Mouse (Mus musculus): ENCODE results near the gene Nectin4. TPM values are rescaled to one million over a fixed set of nuclear protein-coding genes. Genes with fewer than 3 reads are reported as not detected.

The Nectin4 gene
- polyA plus RNA-seq, 1 experiment from 2014 or later = 3.1 TPM

DNA sequence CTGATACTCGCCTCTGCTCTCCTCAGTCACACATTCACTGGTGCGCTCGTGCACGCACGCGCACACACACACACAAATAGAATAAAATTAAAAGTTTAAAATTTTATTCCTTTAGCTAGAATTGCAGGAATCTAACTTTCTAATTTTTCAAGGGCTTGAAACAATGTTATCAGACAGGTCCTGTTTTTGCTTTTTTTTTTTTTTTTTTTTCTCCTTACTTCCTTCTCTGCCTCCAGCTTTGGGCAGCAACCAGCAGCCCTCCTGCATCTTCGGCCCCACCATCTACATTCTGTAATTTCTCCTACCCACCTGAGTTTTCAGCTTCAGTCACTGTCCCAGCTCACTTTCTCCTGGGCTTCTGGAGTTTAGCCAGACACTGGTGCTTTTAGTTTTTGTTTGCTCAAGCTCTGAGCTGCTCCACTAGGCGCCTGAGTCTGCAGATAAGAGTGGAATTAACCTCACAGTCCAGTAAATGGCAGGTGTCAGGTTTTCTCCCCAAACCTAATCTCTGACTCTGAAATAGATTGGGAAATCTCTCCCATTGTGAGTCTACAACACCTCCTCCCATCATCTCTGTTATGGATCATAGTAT is 52.7 kb downstream of the Nectin4 start:
- H3K9ac ChIP-seq (ENCODE audit: low read length) = no peak overlapping the region
- no peaks in the 10 kb centered on the region for H3K27me3 ChIP-seq (ENCODE audit: control insufficient read depth, insufficient read depth, low read length)
- 87% methylated on average over 8 of the region's 8 CpGs for WGBS
- H3K9me3 ChIP-seq (ENCODE audit: control insufficient read depth, low read length) = no peaks in the 10 kb centered on the region
- no peak overlapping the region for H3K4me3 ChIP-seq (ENCODE audit: low read depth, low read length)
- peaks cover 7% of the 10 kb centered on the region; the same call in 1 of the 2 replicates for H3K36me3 ChIP-seq (ENCODE audit: control insufficient read depth, insufficient read depth, low read length)
- DNase-seq (ENCODE audit: low spot score) (no peak), ATAC-seq (ENCODE audit: insufficient number of reproducible peaks, low FRiP score, low TSS enrichment, low read depth) (no peak)
- no peak overlapping the region for H3K27ac ChIP-seq (replicated peaks; ENCODE audit: low read depth, low read length)
- no peaks in the 10 kb centered on the region for H3K4me1 ChIP-seq (ENCODE audit: control insufficient read depth, insufficient read depth, low read length)
- H3K4me2 ChIP-seq (ENCODE audit: low read depth, severe bottlenecking) = no peak overlapping the region

DNA sequence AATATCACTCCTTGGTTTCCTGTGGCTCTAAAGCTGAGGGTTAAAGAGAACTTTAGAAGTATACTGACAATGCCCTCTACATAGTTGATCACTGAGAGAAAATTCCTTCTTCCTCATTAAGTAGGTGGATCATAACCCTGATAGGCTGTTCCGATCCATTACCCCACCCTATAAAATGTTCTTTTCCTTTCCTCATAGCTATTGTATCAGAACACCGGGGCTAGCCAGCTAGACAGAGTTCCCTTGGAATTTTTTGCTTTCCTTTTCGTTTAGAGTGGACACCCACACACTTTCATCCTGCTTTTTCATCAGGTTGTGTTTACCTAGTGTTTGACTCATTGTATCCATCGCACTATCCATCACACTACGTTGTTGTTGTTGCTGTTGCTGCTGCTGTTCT is 54.7 kb downstream of the Nectin4 start:
- H3K4me1 ChIP-seq (ENCODE audit: control insufficient read depth, insufficient read depth, low read length) = no peaks in the 10 kb centered on the region
- no peaks in the 10 kb centered on the region for H3K36me3 ChIP-seq (ENCODE audit: control insufficient read depth, insufficient read depth, low read length)
- H3K27ac ChIP-seq (replicated peaks; ENCODE audit: low read depth, low read length) = no peak overlapping the region
- ATAC-seq (ENCODE audit: insufficient number of reproducible peaks, low FRiP score, low TSS enrichment, low read depth) (no peak), DNase-seq (ENCODE audit: low spot score) (no peak)
- H3K9me3 ChIP-seq (ENCODE audit: control insufficient read depth, low read length) = no peaks in the 10 kb centered on the region
- no peaks in the 10 kb centered on the region for H3K27me3 ChIP-seq (ENCODE audit: control insufficient read depth, insufficient read depth, low read length)
- WGBS = 79% methylated on average over 5 of the region's 5 CpGs
- no peak overlapping the region for H3K4me2 ChIP-seq (ENCODE audit: low read depth, severe bottlenecking)
- no peak overlapping the region for H3K4me3 ChIP-seq (ENCODE audit: low read depth, low read length)
- H3K9ac ChIP-seq (ENCODE audit: low read length) = no peak overlapping the region

DNA sequence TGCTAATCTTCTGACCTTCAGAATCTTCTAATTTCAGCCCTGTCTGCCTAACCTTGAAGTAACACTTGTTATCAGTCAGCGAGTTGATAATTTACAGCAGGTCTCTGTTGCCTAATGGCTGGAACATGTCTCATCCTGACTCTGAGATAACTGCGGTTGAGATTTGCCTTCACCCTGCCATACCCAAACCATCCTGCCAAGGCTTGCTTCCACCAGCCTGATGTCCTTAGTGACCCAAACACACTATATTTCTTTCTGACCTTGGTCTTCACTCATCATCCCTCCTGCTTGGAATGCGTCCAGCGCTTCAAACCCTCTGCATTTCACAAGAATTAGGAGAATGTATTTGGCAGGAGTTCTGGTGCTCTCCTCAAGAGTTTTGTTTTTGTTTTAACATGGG is 55.2 kb downstream of the Nectin4 start:
- ATAC-seq (ENCODE audit: insufficient number of reproducible peaks, low FRiP score, low TSS enrichment, low read depth) = no peak

DNA sequence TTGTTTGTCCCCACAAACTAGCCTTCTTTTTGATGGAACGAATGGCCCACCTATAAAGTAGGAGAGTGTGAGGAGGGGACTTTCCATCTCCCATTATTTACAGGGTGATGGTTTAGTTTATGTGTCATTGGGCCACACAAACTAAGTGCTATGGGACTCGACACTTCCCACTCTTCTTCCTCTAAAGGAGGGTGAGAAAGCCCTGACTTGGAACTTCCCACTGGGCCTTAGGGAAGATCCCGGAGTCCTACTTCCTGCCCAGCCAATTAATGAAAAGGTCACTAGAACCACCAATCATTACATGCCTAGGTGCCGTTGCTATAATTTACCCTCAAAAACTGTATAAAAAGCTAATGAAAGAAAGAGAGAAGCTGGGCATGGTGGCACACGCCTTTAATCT is 62.3 kb downstream of the Nectin4 start:
- Histone ChIP-seq H3K9ac (ENCODE audit: low read length) (no peak overlapping the region), H3K36me3 (ENCODE audit: control insufficient read depth, insufficient read depth, low read length) (no peaks in the 10 kb centered on the region), H3K27ac (replicated peaks; ENCODE audit: low read depth, low read length) (no peak overlapping the region), H3K9me3 (ENCODE audit: control insufficient read depth, low read length) (no peaks in the 10 kb centered on the region), H3K4me2 (ENCODE audit: low read depth, severe bottlenecking) (no peak overlapping the region), H3K27me3 (ENCODE audit: control insufficient read depth, insufficient read depth, low read length) (peaks cover 2% of the 10 kb centered on the region; the same call in 1 of the 2 replicates), H3K4me1 (ENCODE audit: control insufficient read depth, insufficient read depth, low read length) (no peaks in the 10 kb centered on the region), H3K4me3 (ENCODE audit: low read depth, low read length) (no peak overlapping the region)
- no peak for DNase-seq (ENCODE audit: low spot score)
- no peak for ATAC-seq (ENCODE audit: insufficient number of reproducible peaks, low FRiP score, low TSS enrichment, low read depth)
- 73% methylated on average over 5 of the region's 5 CpGs for WGBS

More for the DNA sequence above, 55.2 kb downstream of the Nectin4 start:
- Histone ChIP-seq H3K27ac (replicated peaks; ENCODE audit: low read depth, low read length) (no peak overlapping the region), H3K9ac (ENCODE audit: low read length) (no peak overlapping the region), H3K4me1 (ENCODE audit: control insufficient read depth, insufficient read depth, low read length) (no peaks in the 10 kb centered on the region), H3K4me2 (ENCODE audit: low read depth, severe bottlenecking) (no peak overlapping the region), H3K4me3 (ENCODE audit: low read depth, low read length) (no peak overlapping the region), H3K27me3 (ENCODE audit: control insufficient read depth, insufficient read depth, low read length) (no peaks in the 10 kb centered on the region), H3K9me3 (ENCODE audit: control insufficient read depth, low read length) (no peaks in the 10 kb centered on the region), H3K36me3 (ENCODE audit: control insufficient read depth, insufficient read depth, low read length) (no peaks in the 10 kb centered on the region)
- 76% methylated on average over 4 of the region's 4 CpGs for WGBS
- DNase-seq (ENCODE audit: low spot score) = no peak

DNA sequence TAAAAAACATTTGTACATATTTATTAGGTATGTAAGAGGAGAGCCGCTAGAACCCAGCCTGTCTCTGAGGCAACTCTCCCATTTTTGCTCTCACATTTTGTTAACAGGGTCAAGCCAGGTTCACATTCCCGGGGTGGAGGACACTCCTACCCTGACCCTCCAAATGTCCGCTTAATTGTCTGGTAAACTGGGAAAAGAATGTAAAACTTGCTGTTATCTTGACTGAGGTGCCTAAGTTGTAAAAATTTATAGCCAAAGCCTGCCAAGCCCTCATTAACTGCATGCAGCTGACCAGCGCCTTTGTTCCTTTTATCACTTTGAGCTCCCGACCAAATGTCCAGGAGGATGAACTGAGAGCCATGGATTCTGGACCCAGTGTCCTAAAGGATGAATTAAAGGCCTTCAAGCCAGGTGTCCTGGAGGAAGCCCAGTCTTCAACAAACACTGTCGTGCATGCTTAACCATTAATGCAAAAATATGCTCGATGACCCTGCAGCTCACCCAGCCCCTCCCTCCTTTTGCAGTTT is 65.5 kb downstream of the Nectin4 start:
- H3K27ac ChIP-seq (replicated peaks; ENCODE audit: low read depth, low read length) = no peak overlapping the region
- no peak overlapping the region for H3K9ac ChIP-seq (ENCODE audit: low read length)
- no peak overlapping the region for H3K4me3 ChIP-seq (ENCODE audit: low read depth, low read length)
- no peaks in the 10 kb centered on the region for H3K36me3 ChIP-seq (ENCODE audit: control insufficient read depth, insufficient read depth, low read length)
- ATAC-seq (ENCODE audit: insufficient number of reproducible peaks, low FRiP score, low TSS enrichment, low read depth) = no peak
- H3K4me2 ChIP-seq (ENCODE audit: low read depth, severe bottlenecking) = no peak overlapping the region
- no peaks in the 10 kb centered on the region; the same call in 1 of the 2 replicates for H3K4me1 ChIP-seq (ENCODE audit: control insufficient read depth, insufficient read depth, low read length)
- H3K9me3 ChIP-seq (ENCODE audit: control insufficient read depth, low read length) = no peaks in the 10 kb centered on the region
- H3K27me3 ChIP-seq (ENCODE audit: control insufficient read depth, insufficient read depth, low read length) = peaks cover 9% of the 10 kb centered on the region; the same call in 1 of the 2 replicates
- DNase-seq (ENCODE audit: low spot score) = no peak
- WGBS = 3% methylated on average over 7 of the region's 7 CpGs

DNA sequence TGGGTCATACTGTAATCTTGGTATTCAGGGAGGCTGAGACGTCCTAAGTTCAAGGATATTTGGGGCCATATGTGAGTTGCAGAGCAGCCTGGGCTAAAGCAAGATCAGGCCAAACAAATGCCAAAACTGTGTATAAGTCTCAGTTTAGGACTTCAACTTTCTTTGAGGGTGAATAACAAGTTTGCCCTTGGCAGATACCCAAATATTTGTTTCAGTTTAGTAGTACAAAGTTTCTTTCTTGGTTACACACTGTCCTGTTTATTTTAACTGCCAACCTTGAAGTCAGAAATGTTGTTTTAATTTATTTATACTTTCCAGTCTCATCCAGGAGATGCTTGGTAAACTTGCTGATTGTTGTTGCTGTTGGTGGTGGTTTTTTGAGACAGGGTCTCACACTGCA is 66.1 kb downstream of the Nectin4 start:
- H3K4me1 ChIP-seq (ENCODE audit: control insufficient read depth, insufficient read depth, low read length) = no peaks in the 10 kb centered on the region; the same call in 1 of the 2 replicates
- ATAC-seq (ENCODE audit: insufficient number of reproducible peaks, low FRiP score, low TSS enrichment, low read depth) (no peak), DNase-seq (ENCODE audit: low spot score) (no peak)
- H3K27me3 ChIP-seq (ENCODE audit: control insufficient read depth, insufficient read depth, low read length) = peaks cover 9% of the 10 kb centered on the region; the same call in 1 of the 2 replicates
- WGBS = 34% methylated on average over 1 of the region's 1 CpGs
- H3K36me3 ChIP-seq (ENCODE audit: control insufficient read depth, insufficient read depth, low read length) = no peaks in the 10 kb centered on the region
- no peaks in the 10 kb centered on the region for H3K9me3 ChIP-seq (ENCODE audit: control insufficient read depth, low read length)
- no peak overlapping the region for H3K27ac ChIP-seq (replicated peaks; ENCODE audit: low read depth, low read length)
- H3K4me2 ChIP-seq (ENCODE audit: low read depth, severe bottlenecking) = no peak overlapping the region
- no peak overlapping the region for H3K9ac ChIP-seq (ENCODE audit: low read length)
- H3K4me3 ChIP-seq (ENCODE audit: low read depth, low read length) = no peak overlapping the region

DNA sequence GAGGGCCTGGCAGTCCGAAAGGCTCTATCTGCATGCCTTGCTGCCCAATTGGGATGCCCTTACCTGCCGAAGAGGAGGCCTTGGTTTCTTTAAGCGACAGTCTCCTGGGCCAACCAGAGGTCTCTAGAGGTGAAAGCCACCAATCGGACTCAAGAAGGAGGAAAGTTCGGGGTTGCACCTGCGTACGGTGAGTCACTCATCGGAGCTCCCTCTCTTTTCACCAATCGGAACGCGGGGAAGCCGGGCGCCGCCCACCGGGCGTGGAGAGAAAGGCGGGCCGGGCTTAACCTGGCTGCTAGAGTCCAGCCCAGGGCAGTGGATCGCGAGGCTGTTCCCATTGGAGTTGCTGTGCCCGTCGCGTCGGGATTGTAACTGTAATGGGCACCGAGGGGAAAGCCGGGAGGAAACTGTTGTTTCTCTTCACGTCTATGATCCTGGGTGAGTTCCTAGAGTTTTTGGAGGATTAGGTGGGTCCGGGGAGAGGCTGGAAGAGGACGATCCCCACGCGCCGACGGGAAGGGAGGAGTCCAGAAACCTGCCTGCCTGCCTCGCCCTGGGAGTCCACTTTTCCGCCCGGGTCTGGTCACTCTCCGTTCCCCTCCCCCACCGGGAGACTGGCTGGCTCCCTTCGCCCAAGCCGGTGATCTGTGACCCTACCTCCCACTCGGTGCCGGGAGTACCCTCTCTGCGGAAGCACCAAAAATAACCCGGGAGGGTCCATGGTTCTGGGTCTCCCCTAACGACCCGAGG is 67.5 kb downstream of the Nectin4 start, which contains the start of gene F11r:
F11r (plus strand) TSS at position 272 of the 750 bp plus-strand sequence.
- peaks cover 9% of the 10 kb centered on the region; the same call in 1 of the 2 replicates for H3K27me3 ChIP-seq (ENCODE audit: control insufficient read depth, insufficient read depth, low read length)
- ATAC-seq (ENCODE audit: insufficient number of reproducible peaks, low FRiP score, low TSS enrichment, low read depth) (peak; percentile 58), DNase-seq (ENCODE audit: low spot score) (peak; percentile 80)
- H3K36me3 ChIP-seq (ENCODE audit: control insufficient read depth, insufficient read depth, low read length) = no peaks in the 10 kb centered on the region
- H3K9me3 ChIP-seq (ENCODE audit: control insufficient read depth, low read length) = no peaks in the 10 kb centered on the region
- peak within 1 kb of the TSS; percentile 38 for H3K4me3 ChIP-seq (ENCODE audit: low read depth, low read length)
- under 1% methylated on average over 46 of the region's 46 CpGs for WGBS
- no peak within 1 kb of the TSS for H3K27ac ChIP-seq (replicated peaks; ENCODE audit: low read depth, low read length)
- H3K4me2 ChIP-seq (ENCODE audit: low read depth, severe bottlenecking) = peak within 1 kb of the TSS; percentile 53
- peak within 1 kb of the TSS; percentile 52 for H3K9ac ChIP-seq (ENCODE audit: low read length)
- H3K4me1 ChIP-seq (ENCODE audit: control insufficient read depth, insufficient read depth, low read length) = no peaks in the 10 kb centered on the region; the same call in 1 of the 2 replicates

Data from limb, embryonic 11.5 days (tissue).